Mouse (Mus musculus): ENCODE results near the gene Srf. TPM values are rescaled to one million over a fixed set of nuclear protein-coding genes. Genes with fewer than 3 reads are reported as not detected.

Srf gene
- total RNA-seq, 1 experiment: 65.2 TPM

DNA sequence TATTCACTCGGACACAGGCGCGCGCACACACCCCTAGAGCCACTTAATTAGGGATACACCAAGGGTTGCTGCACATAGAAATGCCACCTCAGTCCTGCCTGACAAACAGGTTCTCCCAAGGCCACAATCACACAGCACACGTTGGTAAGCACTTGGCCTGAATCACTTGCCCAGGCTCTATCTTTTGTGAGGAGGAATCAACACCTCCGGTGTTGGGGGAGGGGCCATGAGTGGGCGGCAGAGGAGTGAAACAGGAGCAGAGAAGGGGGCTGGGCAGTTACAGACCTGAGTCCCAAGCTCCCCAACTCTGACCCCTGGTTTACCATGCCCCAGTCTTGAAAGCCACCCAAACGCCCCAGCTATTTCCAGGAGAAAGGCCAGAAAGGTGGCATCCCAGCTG is 9.0 kb downstream of the Srf start:
- no peak overlapping the region; a peak in 1 of 4 replicates for H3K4me3 ChIP-seq (ENCODE audit: insufficient read depth in 1 of 2, low read depth in 1 of 2, low read length in 2 of 2, poor library complexity in 1 of 2, severe bottlenecking in 1 of 2)
- H3K27ac ChIP-seq (ENCODE audit: insufficient read depth, low read depth, low read length, poor library complexity, severe bottlenecking): no peak overlapping the region
- H3K9ac ChIP-seq (ENCODE audit: insufficient read depth, low read depth, low read length, poor library complexity, severe bottlenecking): 0 out of 2 replicates have a peak overlapping the region, but pooled peaks have one; percentile 31
- TF ChIP-seq ZC3H11A (IDR thresholded peaks at IDR 0.05; ENCODE audit: borderline replicate concordance, low read depth, low read length): no peak
- no peak for TF ChIP-seq MAFK (IDR thresholded peaks at IDR 0.05; ENCODE audit: insufficient read depth, low read depth, low read length)
- TF ChIP-seq CHD2 (IDR thresholded peaks at IDR 0.05; ENCODE audit: low read depth, low read length): 0 out of 2 replicates have a peak, but pooled peaks have one; percentile 46
- H3K4me1 ChIP-seq (ENCODE audit: control insufficient read depth in 2 of 2, insufficient read depth in 2 of 2, low read length in 2 of 2, poor library complexity in 1 of 2): peaks cover 3 to 25% of the 10 kb centered on the region in 2 experiments; a peak in 3 of 4 replicates
- no peak for DNase-seq (ENCODE audit: low read depth, low spot score)
- in situ Hi-C loops (cut with MboI; ENCODE audit: low sequenced_read_pairs in 2 of 2, unreplicated experiment in 2 of 2): no loop called here
- H3K36me3 ChIP-seq (ENCODE audit: control insufficient read depth, insufficient read depth, low read length, poor library complexity, severe bottlenecking): peaks cover 24% of the 10 kb centered on the region
- H3K9me3 ChIP-seq (ENCODE audit: control insufficient read depth, insufficient read depth, low read depth, low read length): no peaks in the 10 kb centered on the region

DNA sequence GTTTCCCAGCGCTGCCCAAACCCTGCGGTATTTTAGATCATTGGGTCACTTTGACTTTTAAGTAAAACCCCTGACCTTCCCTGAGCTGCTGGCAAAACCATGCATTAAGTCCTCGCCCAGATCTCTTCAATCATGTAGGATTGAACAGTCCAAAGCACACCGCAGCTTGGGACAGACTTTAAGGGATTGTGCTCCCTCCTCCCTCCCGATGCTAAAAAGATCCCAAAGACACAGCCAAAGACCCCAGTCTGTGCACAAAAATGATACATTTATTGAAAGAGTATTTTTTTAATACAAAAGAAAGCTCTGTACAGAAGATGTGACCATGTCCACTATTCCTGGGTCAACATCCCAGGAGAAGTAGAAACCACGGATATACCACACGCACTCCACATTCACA is 9.4 kb downstream of the Srf start:
- Histone ChIP-seq H3K27ac (ENCODE audit: insufficient read depth, low read depth, low read length, poor library complexity, severe bottlenecking) (no peak overlapping the region), H3K4me3 (ENCODE audit: insufficient read depth in 1 of 2, low read depth in 1 of 2, low read length in 2 of 2, poor library complexity in 1 of 2, severe bottlenecking in 1 of 2) (peak overlapping the region; percentile 61 to 71; a peak in 3 of 4 replicates), H3K9ac (ENCODE audit: insufficient read depth, low read depth, low read length, poor library complexity, severe bottlenecking) (peak overlapping the region; percentile 34), H3K36me3 (ENCODE audit: control insufficient read depth, insufficient read depth, low read length, poor library complexity, severe bottlenecking) (peaks cover 22% of the 10 kb centered on the region), H3K4me1 (ENCODE audit: control insufficient read depth in 2 of 2, insufficient read depth in 2 of 2, low read length in 2 of 2, poor library complexity in 1 of 2) (peaks cover 3 to 25% of the 10 kb centered on the region in 2 experiments; a peak in 3 of 4 replicates), H3K9me3 (ENCODE audit: control insufficient read depth, insufficient read depth, low read depth, low read length) (no peaks in the 10 kb centered on the region)
- no peak for DNase-seq (ENCODE audit: low read depth, low spot score)
- in situ Hi-C loops (cut with MboI; ENCODE audit: low sequenced_read_pairs in 2 of 2, unreplicated experiment in 2 of 2): no loop called here
- TF ChIP-seq ZNF384 (IDR thresholded peaks at IDR 0.05; ENCODE audit: low read depth, low read length): no peak
- no peak for TF ChIP-seq ZC3H11A (IDR thresholded peaks at IDR 0.05; ENCODE audit: borderline replicate concordance, low read depth, low read length)
- no peak for TF ChIP-seq MAFK (IDR thresholded peaks at IDR 0.05; ENCODE audit: insufficient read depth, low read depth, low read length)
- no peak for TF ChIP-seq HCFC1 (IDR thresholded peaks at IDR 0.05; ENCODE audit: borderline replicate concordance, insufficient read depth, low read length)
- TF ChIP-seq CHD2 (IDR thresholded peaks at IDR 0.05; ENCODE audit: low read depth, low read length): no peak

DNA sequence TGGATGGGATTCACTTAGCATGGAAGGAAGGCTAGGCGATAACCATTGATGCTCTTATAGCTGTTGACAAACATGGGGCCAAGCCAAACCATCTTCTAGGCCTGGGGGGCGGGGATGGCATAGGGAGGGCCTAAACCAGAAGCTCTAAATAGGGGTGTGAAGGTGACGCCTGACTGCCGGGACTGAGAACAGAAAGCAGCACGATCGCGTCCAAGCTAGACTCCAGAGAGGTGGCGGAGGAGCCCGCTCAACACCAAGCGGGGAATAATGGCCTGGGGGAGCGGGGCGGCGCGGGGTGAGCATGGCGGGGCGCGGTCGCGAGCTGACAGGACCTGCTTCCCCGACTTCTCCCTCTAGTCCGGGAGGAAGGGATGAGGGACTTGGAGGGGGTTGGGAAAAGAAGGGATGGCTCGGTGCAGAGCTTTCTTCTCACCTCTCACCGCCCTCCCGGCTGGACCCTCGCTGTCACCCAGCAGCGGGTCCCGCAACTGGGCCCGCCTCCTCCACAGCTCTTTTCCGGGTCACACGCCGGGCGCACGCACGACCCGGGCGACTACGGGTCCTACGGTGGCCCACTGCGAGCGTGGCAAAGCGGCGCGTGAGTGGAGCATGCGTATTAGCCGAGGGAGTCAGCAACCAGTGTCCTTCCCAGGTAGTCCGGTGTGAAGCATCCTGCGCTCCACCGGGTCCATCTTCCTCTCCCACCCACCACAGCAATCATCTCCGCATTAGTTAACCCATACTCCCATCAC is 10.0 kb downstream of the Srf start, which contains the start of gene Cul9:
TSS of gene Cul9 (minus strand) at position 576 of the 752 bp plus-strand sequence.
- no peak for DNase-seq (ENCODE audit: low read depth, low spot score)
- TF ChIP-seq CHD2 (IDR thresholded peaks at IDR 0.05; ENCODE audit: low read depth, low read length) (no peak), MAFK (IDR thresholded peaks at IDR 0.05; ENCODE audit: insufficient read depth, low read depth, low read length) (no peak), HCFC1 (IDR thresholded peaks at IDR 0.05; ENCODE audit: borderline replicate concordance, insufficient read depth, low read length) (no peak), ZC3H11A (IDR thresholded peaks at IDR 0.05; ENCODE audit: borderline replicate concordance, low read depth, low read length) (no peak), ZNF384 (IDR thresholded peaks at IDR 0.05; ENCODE audit: low read depth, low read length) (no peak)
- H3K9me3 ChIP-seq (ENCODE audit: control insufficient read depth, insufficient read depth, low read depth, low read length): no peaks in the 10 kb centered on the region
- H3K36me3 ChIP-seq (ENCODE audit: control insufficient read depth, insufficient read depth, low read length, poor library complexity, severe bottlenecking): peaks cover 16% of the 10 kb centered on the region
- peaks cover 3 to 25% of the 10 kb centered on the region in 2 experiments; a peak in 3 of 4 replicates for H3K4me1 ChIP-seq (ENCODE audit: control insufficient read depth in 2 of 2, insufficient read depth in 2 of 2, low read length in 2 of 2, poor library complexity in 1 of 2)
- H3K4me3 ChIP-seq (ENCODE audit: insufficient read depth in 1 of 2, low read depth in 1 of 2, low read length in 2 of 2, poor library complexity in 1 of 2, severe bottlenecking in 1 of 2): peak within 1 kb of the TSS; percentile 61 to 71
- peak within 1 kb of the TSS; percentile 34 for H3K9ac ChIP-seq (ENCODE audit: insufficient read depth, low read depth, low read length, poor library complexity, severe bottlenecking)
- in situ Hi-C loops (cut with MboI; ENCODE audit: low sequenced_read_pairs in 2 of 2, unreplicated experiment in 2 of 2): no loop called here
- H3K27ac ChIP-seq (ENCODE audit: insufficient read depth, low read depth, low read length, poor library complexity, severe bottlenecking): no peak within 1 kb of the TSS

DNA sequence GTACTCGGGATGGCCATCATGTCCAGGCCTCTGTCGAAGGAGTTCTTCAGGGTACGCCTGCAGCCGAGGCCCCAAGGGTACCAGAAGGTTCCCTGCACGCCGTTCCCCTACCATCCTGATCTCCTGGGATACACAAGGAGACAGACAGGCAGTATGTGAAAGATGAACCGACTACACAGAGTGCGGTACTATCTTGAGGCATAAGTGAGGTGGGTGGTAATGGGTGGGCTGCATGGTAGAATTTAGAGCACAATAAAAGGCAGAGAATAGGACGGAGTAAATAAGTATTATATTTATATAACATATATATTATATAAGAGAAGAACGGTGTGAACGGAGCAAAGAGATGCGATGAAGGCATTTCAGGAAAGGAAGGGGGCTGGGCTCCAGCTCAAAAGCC is 12.3 kb downstream of the Srf start:
- Histone ChIP-seq H3K9ac (ENCODE audit: insufficient read depth, low read depth, low read length, poor library complexity, severe bottlenecking) (no peak overlapping the region), H3K9me3 (ENCODE audit: control insufficient read depth, insufficient read depth, low read depth, low read length) (no peaks in the 10 kb centered on the region), H3K4me3 (ENCODE audit: insufficient read depth in 1 of 2, low read depth in 1 of 2, low read length in 2 of 2, poor library complexity in 1 of 2, severe bottlenecking in 1 of 2) (peak overlapping the region; percentile 30 to 47; a peak in 2 of 4 replicates), H3K27ac (ENCODE audit: insufficient read depth, low read depth, low read length, poor library complexity, severe bottlenecking) (no peak overlapping the region), H3K36me3 (ENCODE audit: control insufficient read depth, insufficient read depth, low read length, poor library complexity, severe bottlenecking) (peaks cover 3% of the 10 kb centered on the region; the same call in 1 of the 2 replicates), H3K4me1 (ENCODE audit: control insufficient read depth in 2 of 2, insufficient read depth in 2 of 2, low read length in 2 of 2, poor library complexity in 1 of 2) (peaks cover 3 to 24% of the 10 kb centered on the region in 2 experiments; a peak in 3 of 4 replicates)
- TF ChIP-seq ZNF384 (IDR thresholded peaks at IDR 0.05; ENCODE audit: low read depth, low read length) (no peak), MAFK (IDR thresholded peaks at IDR 0.05; ENCODE audit: insufficient read depth, low read depth, low read length) (no peak), CHD2 (IDR thresholded peaks at IDR 0.05; ENCODE audit: low read depth, low read length) (no peak), HCFC1 (IDR thresholded peaks at IDR 0.05; ENCODE audit: borderline replicate concordance, insufficient read depth, low read length) (no peak), ZC3H11A (IDR thresholded peaks at IDR 0.05; ENCODE audit: borderline replicate concordance, low read depth, low read length) (no peak)
- in situ Hi-C loops (cut with MboI; ENCODE audit: low sequenced_read_pairs in 2 of 2, unreplicated experiment in 2 of 2): no loop called here
- DNase-seq (ENCODE audit: low read depth, low spot score): no peak

All from ES-E14 (cell line).